Mouse (Mus musculus): ENCODE data around the gene Traf3ip2. TPM values are rescaled to one million over a fixed set of nuclear protein-coding genes. Genes with fewer than 3 reads are reported as not detected.

Traf3ip2 gene
- polyA plus RNA-seq, 1 experiment from 2014 or later: 8.6 TPM

- Histone ChIP-seq H3K4me3 (no peak overlapping the region), H3K4me2 (peak overlapping the region; percentile 36), H3K27me3 (no peaks in the 10 kb centered on the region), H3K9me3 (replicated peaks) (no peaks in the 10 kb centered on the region), H3K9ac (no peak overlapping the region), H3K27ac (peak overlapping the region; percentile 94), H3K4me1 (replicated peaks) (peaks cover 36% of the 10 kb centered on the region), H3K36me3 (no peaks in the 10 kb centered on the region; the same call in 1 of the 2 replicates)
- no peak for ATAC-seq (replicated peaks; ENCODE audit: insufficient number of reproducible peaks, insufficient read depth, low FRiP score, low read depth)
- WGBS: 24% methylated on average over 5 of the region's 5 CpGs
Observed at GRCm38 (mm10) chr10:39658901-39659410, 46.2 kb downstream of the Traf3ip2 start.

GRCm38 (mm10) chr10:39659411-39660268 is 46.9 kb downstream of the Traf3ip2 start:
- H3K4me1 ChIP-seq (replicated peaks): peaks cover 31% of the 10 kb centered on the region
- WGBS: 6% methylated on average over 11 of the region's 11 CpGs

GRCm38 (mm10) chr10:39660269-39660655 is 47.5 kb downstream of the Traf3ip2 start:
- Histone ChIP-seq H3K36me3 (no peaks in the 10 kb centered on the region; the same call in 1 of the 2 replicates), H3K4me2 (peak overlapping the region; percentile 36; the same call in 1 of the 2 replicates), H3K9ac (no peak overlapping the region), H3K27me3 (no peaks in the 10 kb centered on the region), H3K9me3 (replicated peaks) (no peaks in the 10 kb centered on the region), H3K4me1 (replicated peaks) (peaks cover 36% of the 10 kb centered on the region), H3K4me3 (no peak overlapping the region), H3K27ac (peak overlapping the region; percentile 94)
- no peak for ATAC-seq (replicated peaks; ENCODE audit: insufficient number of reproducible peaks, insufficient read depth, low FRiP score, low read depth)
- 54% methylated on average over 3 of the region's 3 CpGs for whole genome bisulfite sequencing

More at GRCm38 (mm10) chr10:39659411-39660268, 46.9 kb downstream of the Traf3ip2 start:
- Histone ChIP-seq H3K27me3 (no peaks in the 10 kb centered on the region), H3K36me3 (no peaks in the 10 kb centered on the region; the same call in 1 of the 2 replicates), H3K9me3 (replicated peaks) (no peaks in the 10 kb centered on the region), H3K4me3 (no peak overlapping the region), H3K4me2 (peak overlapping the region; percentile 36), H3K9ac (no peak overlapping the region), H3K27ac (peak overlapping the region; percentile 94)
- peak; percentile 96 for ATAC-seq (replicated peaks; ENCODE audit: insufficient number of reproducible peaks, insufficient read depth, low FRiP score, low read depth)

- Histone ChIP-seq H3K27me3 (no peaks in the 10 kb centered on the region), H3K36me3 (no peaks in the 10 kb centered on the region; the same call in 1 of the 2 replicates), H3K27ac (peak overlapping the region; percentile 94), H3K9ac (no peak overlapping the region), H3K9me3 (replicated peaks) (no peaks in the 10 kb centered on the region), H3K4me1 (replicated peaks) (peaks cover 37% of the 10 kb centered on the region), H3K4me3 (no peak overlapping the region), H3K4me2 (no peak overlapping the region)
- no peak for ATAC-seq (replicated peaks; ENCODE audit: insufficient number of reproducible peaks, insufficient read depth, low FRiP score, low read depth)
- WGBS: 72% methylated on average over 5 of the region's 5 CpGs
Observed at GRCm38 (mm10) chr10:39660698-39661097, 48.0 kb downstream of the Traf3ip2 start.

GRCm38 (mm10) chr10:39665071-39665502 is 52.4 kb downstream of the Traf3ip2 start:
- H3K4me2 ChIP-seq: no peak overlapping the region
- H3K36me3 ChIP-seq: no peaks in the 10 kb centered on the region
- H3K9me3 ChIP-seq (replicated peaks): no peaks in the 10 kb centered on the region
- H3K4me1 ChIP-seq (replicated peaks): peaks cover 20% of the 10 kb centered on the region
- peak overlapping the region; percentile 55 for H3K27ac ChIP-seq
- no peak overlapping the region for H3K4me3 ChIP-seq
- H3K27me3 ChIP-seq: no peaks in the 10 kb centered on the region
- 29% methylated on average over 4 of the region's 4 CpGs for WGBS
- peak; percentile 58; the same call in 1 of the 2 replicates for ATAC-seq (replicated peaks; ENCODE audit: insufficient number of reproducible peaks, insufficient read depth, low FRiP score, low read depth)
- H3K9ac ChIP-seq: no peak overlapping the region

- H3K9me3 ChIP-seq (replicated peaks): no peaks in the 10 kb centered on the region
- no peak for ATAC-seq (replicated peaks; ENCODE audit: insufficient number of reproducible peaks, insufficient read depth, low FRiP score, low read depth)
- no peak overlapping the region for H3K4me2 ChIP-seq
- H3K4me1 ChIP-seq (replicated peaks): peaks cover 12% of the 10 kb centered on the region
- no peaks in the 10 kb centered on the region for H3K27me3 ChIP-seq
- 60% methylated on average over 3 of the region's 3 CpGs for WGBS
- H3K36me3 ChIP-seq: no peaks in the 10 kb centered on the region
- H3K4me3 ChIP-seq: no peak overlapping the region
- H3K27ac ChIP-seq: no peak overlapping the region; the same call in 1 of the 2 replicates
- H3K9ac ChIP-seq: no peak overlapping the region
Observed at GRCm38 (mm10) chr10:39666027-39666426, 53.3 kb downstream of the Traf3ip2 start.

- WGBS: 87% methylated on average over 1 of the region's 1 CpGs
- no peak for ATAC-seq (replicated peaks; ENCODE audit: insufficient number of reproducible peaks, insufficient read depth, low FRiP score, low read depth)
Observed at GRCm38 (mm10) chr10:39671451-39671850, 58.7 kb downstream of the Traf3ip2 start.

GRCm38 (mm10) chr10:39672547-39673051 is 59.9 kb downstream of the Traf3ip2 start:
- Histone ChIP-seq H3K27me3 (no peaks in the 10 kb centered on the region), H3K36me3 (no peaks in the 10 kb centered on the region), H3K9me3 (replicated peaks) (no peaks in the 10 kb centered on the region), H3K27ac (no peak overlapping the region), H3K4me3 (no peak overlapping the region), H3K9ac (no peak overlapping the region), H3K4me2 (no peak overlapping the region), H3K4me1 (replicated peaks) (peaks cover 19% of the 10 kb centered on the region; the same call in 1 of the 2 replicates)
- ATAC-seq (replicated peaks; ENCODE audit: insufficient number of reproducible peaks, insufficient read depth, low FRiP score, low read depth): no peak
- 28% methylated on average over 4 of the region's 4 CpGs for WGBS

More at GRCm38 (mm10) chr10:39671451-39671850, 58.7 kb downstream of the Traf3ip2 start:
- H3K4me1 ChIP-seq (replicated peaks): peaks cover 18% of the 10 kb centered on the region
- H3K27ac ChIP-seq: no peak overlapping the region
- no peaks in the 10 kb centered on the region for H3K9me3 ChIP-seq (replicated peaks)
- no peaks in the 10 kb centered on the region for H3K36me3 ChIP-seq
- no peak overlapping the region for H3K4me3 ChIP-seq
- H3K9ac ChIP-seq: no peak overlapping the region
- H3K27me3 ChIP-seq: no peaks in the 10 kb centered on the region
- H3K4me2 ChIP-seq: no peak overlapping the region

- H3K9ac ChIP-seq: no peak overlapping the region
- no peak for ATAC-seq (replicated peaks; ENCODE audit: insufficient number of reproducible peaks, insufficient read depth, low FRiP score, low read depth)
- H3K9me3 ChIP-seq (replicated peaks): no peaks in the 10 kb centered on the region
- no peak overlapping the region for H3K4me2 ChIP-seq
- H3K27ac ChIP-seq: no peak overlapping the region
- no peaks in the 10 kb centered on the region for H3K27me3 ChIP-seq
- 37% methylated on average over 3 of the region's 3 CpGs for WGBS
- H3K36me3 ChIP-seq: no peaks in the 10 kb centered on the region
- H3K4me1 ChIP-seq (replicated peaks): peaks cover 19% of the 10 kb centered on the region; the same call in 1 of the 2 replicates
- H3K4me3 ChIP-seq: no peak overlapping the region
Observed at GRCm38 (mm10) chr10:39674106-39674505, 61.4 kb downstream of the Traf3ip2 start.

GRCm38 (mm10) chr10:39674766-39675165 is 62.0 kb downstream of the Traf3ip2 start:
- Histone ChIP-seq H3K36me3 (no peaks in the 10 kb centered on the region), H3K4me2 (no peak overlapping the region), H3K4me3 (no peak overlapping the region), H3K27me3 (no peaks in the 10 kb centered on the region), H3K9ac (no peak overlapping the region), H3K27ac (no peak overlapping the region), H3K9me3 (replicated peaks) (no peaks in the 10 kb centered on the region), H3K4me1 (replicated peaks) (peaks cover 19% of the 10 kb centered on the region; the same call in 1 of the 2 replicates)
- WGBS: 75% methylated on average over 3 of the region's 3 CpGs
- no peak for ATAC-seq (replicated peaks; ENCODE audit: insufficient number of reproducible peaks, insufficient read depth, low FRiP score, low read depth)

GRCm38 (mm10) chr10:39678199-39678791 is 65.6 kb downstream of the Traf3ip2 start:
- no peak for ATAC-seq (replicated peaks; ENCODE audit: insufficient number of reproducible peaks, insufficient read depth, low FRiP score, low read depth)
- Histone ChIP-seq H3K4me2 (no peak overlapping the region), H3K4me3 (no peak overlapping the region), H3K4me1 (replicated peaks) (peaks cover 12% of the 10 kb centered on the region; the same call in 1 of the 2 replicates), H3K27ac (no peak overlapping the region), H3K36me3 (no peaks in the 10 kb centered on the region), H3K9me3 (replicated peaks) (no peaks in the 10 kb centered on the region), H3K9ac (no peak overlapping the region), H3K27me3 (no peaks in the 10 kb centered on the region)
- 85% methylated on average over 4 of the region's 4 CpGs for WGBS

All from heart, embryonic 15.5 days (tissue).